Mouse (Mus musculus): Measurements from ENCODE around the gene Rps10.

- no peak for TF ChIP-seq CTCF (IDR thresholded peaks at IDR 0.05; ENCODE audit: extremely low read depth, insufficient read length, insufficient replicate concordance, low read depth, low read length)
- TF ChIP-seq POLR2A (IDR thresholded peaks at IDR 0.05; ENCODE audit: low read depth, low read length), result no peak
Observed at GRCm38 (mm10) chr17:27656011-27656399, 19.5 kb upstream of the Rps10 start.

Data from small intestine, adult 2 months (tissue).